Mouse (Mus musculus): ENCODE results near the gene Itpr1. TPM values are rescaled to one million over a fixed set of nuclear protein-coding genes. Genes with fewer than 3 reads are reported as not detected.

Gene Itpr1
- polyA plus RNA-seq, 1 experiment from 2014 or later = 11.9 TPM

GRCm38 (mm10) chr6:108290978-108291377 lies 78.1 kb downstream of the Itpr1 start:
- no peak for ATAC-seq (ENCODE audit: insufficient number of reproducible peaks, insufficient read depth, low FRiP score, low TSS enrichment)
- whole genome bisulfite sequencing = 83% methylated on average over 2 of the region's 2 CpGs
- Histone ChIP-seq H3K4me3 (no peak overlapping the region), H3K4me1 (no peaks in the 10 kb centered on the region), H3K4me2 (replicated peaks) (no peak overlapping the region), H3K9me3 (no peaks in the 10 kb centered on the region), H3K27ac (no peak overlapping the region), H3K27me3 (no peaks in the 10 kb centered on the region), H3K36me3 (no peaks in the 10 kb centered on the region), H3K9ac (no peak overlapping the region)

GRCm38 (mm10) chr6:108291556-108291955 lies 78.7 kb downstream of the Itpr1 start:
- H3K9ac ChIP-seq = no peak overlapping the region
- no peaks in the 10 kb centered on the region for H3K9me3 ChIP-seq
- H3K36me3 ChIP-seq = no peaks in the 10 kb centered on the region
- H3K4me1 ChIP-seq = no peaks in the 10 kb centered on the region
- no peak overlapping the region for H3K4me3 ChIP-seq
- H3K27me3 ChIP-seq = no peaks in the 10 kb centered on the region
- no peak for ATAC-seq (ENCODE audit: insufficient number of reproducible peaks, insufficient read depth, low FRiP score, low TSS enrichment)
- H3K4me2 ChIP-seq (replicated peaks) = no peak overlapping the region
- 86% methylated on average over 3 of the region's 3 CpGs for WGBS
- no peak overlapping the region for H3K27ac ChIP-seq

GRCm38 (mm10) chr6:108301856-108302255 lies 89.0 kb downstream of the Itpr1 start:
- H3K9ac ChIP-seq = no peak overlapping the region
- WGBS = 82% methylated on average over 5 of the region's 5 CpGs
- H3K4me1 ChIP-seq = peaks cover 7% of the 10 kb centered on the region; the same call in 1 of the 2 replicates
- no peak overlapping the region for H3K4me3 ChIP-seq
- no peaks in the 10 kb centered on the region for H3K36me3 ChIP-seq
- H3K9me3 ChIP-seq = no peaks in the 10 kb centered on the region
- no peak overlapping the region for H3K27ac ChIP-seq
- no peaks in the 10 kb centered on the region for H3K27me3 ChIP-seq
- H3K4me2 ChIP-seq (replicated peaks) = no peak overlapping the region
- no peak for ATAC-seq (ENCODE audit: insufficient number of reproducible peaks, insufficient read depth, low FRiP score, low TSS enrichment)

- Histone ChIP-seq H3K36me3 (no peaks in the 10 kb centered on the region), H3K4me1 (peaks cover 7% of the 10 kb centered on the region; the same call in 1 of the 2 replicates), H3K27ac (no peak overlapping the region), H3K9me3 (no peaks in the 10 kb centered on the region), H3K9ac (no peak overlapping the region), H3K27me3 (no peaks in the 10 kb centered on the region), H3K4me2 (replicated peaks) (no peak overlapping the region), H3K4me3 (no peak overlapping the region)
- 84% methylated on average over 12 of the region's 12 CpGs for WGBS
- ATAC-seq (ENCODE audit: insufficient number of reproducible peaks, insufficient read depth, low FRiP score, low TSS enrichment) = no peak
These were observed 91.0 kb downstream of the Itpr1 start for GRCm38 (mm10) chr6:108303619-108304567.

GRCm38 (mm10) chr6:108305171-108305779 lies 92.4 kb downstream of the Itpr1 start:
- no peak overlapping the region for H3K4me2 ChIP-seq (replicated peaks)
- no peaks in the 10 kb centered on the region for H3K9me3 ChIP-seq

GRCm38 (mm10) chr6:108306240-108306639 lies 93.3 kb downstream of the Itpr1 start:
- H3K27me3 ChIP-seq = no peaks in the 10 kb centered on the region
- no peak for ATAC-seq (ENCODE audit: insufficient number of reproducible peaks, insufficient read depth, low FRiP score, low TSS enrichment)
- H3K9ac ChIP-seq = no peak overlapping the region
- H3K4me1 ChIP-seq = peaks cover 7% of the 10 kb centered on the region; the same call in 1 of the 2 replicates
- H3K9me3 ChIP-seq = no peaks in the 10 kb centered on the region
- H3K4me3 ChIP-seq = no peak overlapping the region
- no peaks in the 10 kb centered on the region for H3K36me3 ChIP-seq
- H3K4me2 ChIP-seq (replicated peaks) = no peak overlapping the region
- whole genome bisulfite sequencing = 52% methylated on average over 11 of the region's 11 CpGs
- H3K27ac ChIP-seq = 0 out of 2 replicates have a peak overlapping the region, but pooled peaks have one; percentile 30

More at GRCm38 (mm10) chr6:108305171-108305779, 92.4 kb downstream of the Itpr1 start:
- Histone ChIP-seq H3K9ac (no peak overlapping the region), H3K27ac (0 out of 2 replicates have a peak overlapping the region, but pooled peaks have one; percentile 23), H3K27me3 (no peaks in the 10 kb centered on the region), H3K4me1 (peaks cover 7% of the 10 kb centered on the region; the same call in 1 of the 2 replicates), H3K4me3 (no peak overlapping the region), H3K36me3 (no peaks in the 10 kb centered on the region)
- ATAC-seq (ENCODE audit: insufficient number of reproducible peaks, insufficient read depth, low FRiP score, low TSS enrichment) = no peak
- WGBS = 38% methylated on average over 12 of the region's 12 CpGs

GRCm38 (mm10) chr6:108306910-108307584 lies 94.2 kb downstream of the Itpr1 start:
- H3K36me3 ChIP-seq = no peaks in the 10 kb centered on the region
- no peak overlapping the region for H3K27ac ChIP-seq
- ATAC-seq (ENCODE audit: insufficient number of reproducible peaks, insufficient read depth, low FRiP score, low TSS enrichment) = no peak
- no peak overlapping the region for H3K4me3 ChIP-seq
- H3K9ac ChIP-seq = no peak overlapping the region
- peaks cover 7% of the 10 kb centered on the region; the same call in 1 of the 2 replicates for H3K4me1 ChIP-seq
- 66% methylated on average over 9 of the region's 9 CpGs for WGBS
- H3K4me2 ChIP-seq (replicated peaks) = no peak overlapping the region
- H3K27me3 ChIP-seq = no peaks in the 10 kb centered on the region
- no peaks in the 10 kb centered on the region for H3K9me3 ChIP-seq

- Histone ChIP-seq H3K4me2 (replicated peaks) (no peak overlapping the region), H3K4me3 (no peak overlapping the region), H3K27me3 (no peaks in the 10 kb centered on the region), H3K9ac (no peak overlapping the region), H3K36me3 (no peaks in the 10 kb centered on the region), H3K4me1 (peaks cover 7% of the 10 kb centered on the region; the same call in 1 of the 2 replicates), H3K27ac (no peak overlapping the region), H3K9me3 (no peaks in the 10 kb centered on the region)
- WGBS = 92% methylated on average over 6 of the region's 6 CpGs
- no peak for ATAC-seq (ENCODE audit: insufficient number of reproducible peaks, insufficient read depth, low FRiP score, low TSS enrichment)
These were observed 94.9 kb downstream of the Itpr1 start for GRCm38 (mm10) chr6:108307770-108308169.

- 65% methylated on average over 8 of the region's 8 CpGs for WGBS
- ATAC-seq (ENCODE audit: insufficient number of reproducible peaks, insufficient read depth, low FRiP score, low TSS enrichment) = no peak
- H3K27me3 ChIP-seq = no peaks in the 10 kb centered on the region
- H3K4me1 ChIP-seq = peaks cover 7% of the 10 kb centered on the region; the same call in 1 of the 2 replicates
- no peaks in the 10 kb centered on the region for H3K36me3 ChIP-seq
- H3K9ac ChIP-seq = no peak overlapping the region
- no peak overlapping the region for H3K27ac ChIP-seq
- no peak overlapping the region for H3K4me3 ChIP-seq
- no peak overlapping the region for H3K4me2 ChIP-seq (replicated peaks)
- no peaks in the 10 kb centered on the region for H3K9me3 ChIP-seq
These were observed 96.7 kb downstream of the Itpr1 start for GRCm38 (mm10) chr6:108309391-108310182.

- H3K4me3 ChIP-seq = no peak overlapping the region
- H3K27me3 ChIP-seq = no peaks in the 10 kb centered on the region
- no peak overlapping the region for H3K4me2 ChIP-seq (replicated peaks)
- H3K9ac ChIP-seq = no peak overlapping the region
- no peaks in the 10 kb centered on the region for H3K9me3 ChIP-seq
- ATAC-seq (ENCODE audit: insufficient number of reproducible peaks, insufficient read depth, low FRiP score, low TSS enrichment) = no peak
- 73% methylated on average over 1 of the region's 1 CpGs for WGBS
- H3K4me1 ChIP-seq = no peaks in the 10 kb centered on the region
- H3K36me3 ChIP-seq = no peaks in the 10 kb centered on the region
- no peak overlapping the region for H3K27ac ChIP-seq
These were observed 100.2 kb downstream of the Itpr1 start for GRCm38 (mm10) chr6:108313056-108313455.

GRCm38 (mm10) chr6:108313997-108314396 lies 101.1 kb downstream of the Itpr1 start:
- 92% methylated on average over 1 of the region's 1 CpGs for WGBS
- no peak overlapping the region for H3K4me2 ChIP-seq (replicated peaks)
- no peak overlapping the region for H3K27ac ChIP-seq
- ATAC-seq (ENCODE audit: insufficient number of reproducible peaks, insufficient read depth, low FRiP score, low TSS enrichment) = no peak
- no peaks in the 10 kb centered on the region for H3K9me3 ChIP-seq
- no peak overlapping the region for H3K4me3 ChIP-seq
- no peaks in the 10 kb centered on the region for H3K4me1 ChIP-seq
- H3K9ac ChIP-seq = no peak overlapping the region
- no peaks in the 10 kb centered on the region for H3K27me3 ChIP-seq
- no peaks in the 10 kb centered on the region for H3K36me3 ChIP-seq
